Mouse (Mus musculus) forebrain, embryonic 10.5 days (tissue): ENCODE measurements around the gene Clmp. TPM values are rescaled to one million over a fixed set of nuclear protein-coding genes. Genes with fewer than 3 reads are reported as not detected.

Experiments
- DNase-seq: peaks from one replicate; pipeline ENCODE4 v3.0.0-alpha.2; 2017; ENCODE audit warnings: low spot score; ENCODE audit errors: extremely low spot score
- H3K27ac ChIP-seq: fragments of 300-500 bp; sonication (generic); 2 replicates; pipeline ENCODE4 v1.5.1; 2016; ENCODE audit warnings: mild to moderate bottlenecking
- H3K27me3 ChIP-seq: fragments of 300-500 bp; sonication (generic); 2 replicates; pipeline ENCODE4 v1.6.1; 2016; ENCODE audit warnings: mild to moderate bottlenecking; ENCODE audit not compliant: poor library complexity, severe bottlenecking
- H3K36me3 ChIP-seq: fragments of 300-500 bp; sonication (generic); replicated peaks from 2 replicates; pipeline ENCODE4 v1.6.1; 2016; ENCODE audit warnings: mild to moderate bottlenecking, moderate library complexity
- H3K4me1 ChIP-seq: fragments of 300-500 bp; sonication (generic); 2 replicates; pipeline ENCODE4 v1.6.1; 2016
- H3K4me3 ChIP-seq: fragments of 300-500 bp; sonication (generic); 2 replicates; pipeline ENCODE4 v1.5.1; 2016; ENCODE audit warnings: mild to moderate bottlenecking, moderate library complexity
- H3K9me3 ChIP-seq: fragments of 300-500 bp; sonication (generic); 2 replicates; pipeline ENCODE4 v1.6.1; 2016; ENCODE audit warnings: mild to moderate bottlenecking, moderate library complexity
- whole genome bisulfite sequencing: fragments of 180-500 bp; shearing (Covaris S2); methylation state at CpG from one replicate; pipeline ENCODE4 v1.1.7; 2016; 5-methylcytosine and 5-hydroxymethylcytosine counted together
- polyA plus RNA-seq: library from polyadenylated mRNA; unstranded; fragments of >200 nt; fragmentation: Nextera tagmentation; extraction: Ambion mirVana; gene quantifications from 2 replicates; pipeline ENCODE4 v1.2.1, GENCODE M21; 2016

Gene Clmp
- polyA plus RNA-seq, 1 experiment from 2014 or later = 15.4 TPM

DNA sequence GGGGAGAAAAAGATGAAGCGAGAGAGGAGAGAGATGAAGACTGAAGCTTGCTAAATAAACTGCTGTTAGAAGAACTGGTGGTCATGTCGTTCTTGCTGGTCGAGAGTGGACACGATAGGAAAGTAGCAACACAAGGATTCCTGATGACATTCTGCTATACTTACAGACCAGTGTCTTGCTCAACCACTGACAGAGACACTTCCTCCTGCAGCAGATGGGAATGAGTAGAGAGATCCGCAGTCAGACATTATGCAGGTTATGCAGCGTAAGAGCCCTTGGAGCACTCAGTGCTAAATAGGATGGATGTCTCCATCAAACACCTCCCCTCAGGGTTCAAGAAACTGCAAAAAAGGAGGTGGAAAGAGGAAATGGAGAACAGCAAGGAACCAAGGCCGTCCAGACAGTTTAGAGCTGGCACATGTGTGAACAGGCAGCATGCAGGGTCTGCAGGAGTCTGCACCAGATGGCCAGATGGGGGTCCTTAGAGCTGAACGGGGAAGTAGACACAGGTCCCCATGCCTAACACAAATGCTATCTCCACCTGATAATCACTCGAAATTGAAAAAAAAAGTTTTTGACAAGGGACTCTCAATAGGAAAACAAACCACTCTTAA is 19.5 kb upstream of the Clmp start:
- Histone ChIP-seq H3K27ac (no peak overlapping the region), H3K36me3 (no peaks in the 10 kb centered on the region), H3K27me3 (no peaks in the 10 kb centered on the region), H3K4me1 (peaks cover 2% of the 10 kb centered on the region), H3K9me3 (0 out of 2 replicates have a peak, but pooled peaks cover 4% of the 10 kb centered on the region), H3K4me3 (no peak overlapping the region)
- WGBS = 86% methylated on average over 9 of the region's 9 CpGs
- no peak for DNase-seq

DNA sequence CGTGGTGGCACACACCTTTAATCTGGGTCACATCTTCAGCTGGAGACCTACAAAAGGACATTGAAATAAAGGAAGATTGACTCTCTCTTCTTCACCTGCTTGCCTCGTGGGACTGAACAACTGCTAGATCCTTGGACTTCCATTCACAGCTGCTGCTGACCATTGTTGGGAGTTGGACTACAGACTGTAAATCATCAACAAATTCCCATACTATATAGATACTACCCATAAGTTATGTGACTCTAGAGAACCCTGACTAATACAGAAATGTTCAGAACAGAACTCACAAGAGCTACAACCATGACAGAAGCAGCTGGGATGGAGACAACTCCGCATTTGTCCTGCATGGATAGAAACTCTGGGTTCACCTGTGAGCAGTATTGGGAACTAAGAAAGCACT is 15.4 kb upstream of the Clmp start, which contains the start of gene Gm21915:
Gene Gm21915 (plus strand): TSS at position 301 of the 400 bp plus-strand sequence.
- H3K27me3 ChIP-seq = no peaks in the 10 kb centered on the region
- H3K9me3 ChIP-seq = no peaks in the 10 kb centered on the region
- DNase-seq = no peak
- WGBS = 88% methylated on average over 3 of the region's 3 CpGs
- H3K36me3 ChIP-seq = no peaks in the 10 kb centered on the region
- peaks cover 13% of the 10 kb centered on the region for H3K4me1 ChIP-seq
- H3K4me3 ChIP-seq = no peak within 1 kb of the TSS
- peak within 1 kb of the TSS; percentile 36; the same call in 1 of the 2 replicates for H3K27ac ChIP-seq

DNA sequence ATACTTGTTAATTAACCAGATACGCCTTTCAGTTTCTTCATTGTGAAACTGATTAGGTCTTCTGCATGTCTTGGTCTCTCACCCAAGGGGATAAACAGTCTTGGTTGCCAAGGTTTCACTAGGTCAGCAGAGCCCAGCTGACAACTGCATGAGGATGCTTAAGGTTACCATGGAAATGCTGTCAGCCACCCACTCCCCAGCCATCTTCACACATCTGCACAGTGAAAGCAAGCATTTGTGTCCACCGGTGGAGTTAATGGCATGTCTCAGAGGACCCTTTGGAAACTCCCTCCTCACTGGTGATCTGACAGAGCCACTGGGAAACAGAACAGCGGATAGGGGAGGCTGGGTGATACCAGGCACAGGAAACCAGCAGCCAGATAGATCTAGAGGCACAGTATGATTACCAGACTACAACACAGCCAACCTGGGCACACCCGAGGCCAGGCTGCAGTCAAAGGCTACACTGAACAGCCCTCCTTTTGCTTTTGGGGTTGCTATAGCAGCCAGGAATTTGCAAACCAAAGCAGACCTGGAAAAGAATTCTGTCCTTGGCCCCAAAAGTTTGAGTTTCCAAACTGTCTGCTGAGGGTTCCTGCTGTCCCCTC is 14.3 kb upstream of the Clmp start:
- no peaks in the 10 kb centered on the region for H3K9me3 ChIP-seq
- peaks cover 13% of the 10 kb centered on the region for H3K4me1 ChIP-seq
- H3K27me3 ChIP-seq = no peaks in the 10 kb centered on the region
- no peak overlapping the region for H3K4me3 ChIP-seq
- whole genome bisulfite sequencing = 59% methylated on average over 4 of the region's 4 CpGs
- no peak for DNase-seq
- no peaks in the 10 kb centered on the region for H3K36me3 ChIP-seq
- H3K27ac ChIP-seq = peak overlapping the region; percentile 36; the same call in 1 of the 2 replicates

DNA sequence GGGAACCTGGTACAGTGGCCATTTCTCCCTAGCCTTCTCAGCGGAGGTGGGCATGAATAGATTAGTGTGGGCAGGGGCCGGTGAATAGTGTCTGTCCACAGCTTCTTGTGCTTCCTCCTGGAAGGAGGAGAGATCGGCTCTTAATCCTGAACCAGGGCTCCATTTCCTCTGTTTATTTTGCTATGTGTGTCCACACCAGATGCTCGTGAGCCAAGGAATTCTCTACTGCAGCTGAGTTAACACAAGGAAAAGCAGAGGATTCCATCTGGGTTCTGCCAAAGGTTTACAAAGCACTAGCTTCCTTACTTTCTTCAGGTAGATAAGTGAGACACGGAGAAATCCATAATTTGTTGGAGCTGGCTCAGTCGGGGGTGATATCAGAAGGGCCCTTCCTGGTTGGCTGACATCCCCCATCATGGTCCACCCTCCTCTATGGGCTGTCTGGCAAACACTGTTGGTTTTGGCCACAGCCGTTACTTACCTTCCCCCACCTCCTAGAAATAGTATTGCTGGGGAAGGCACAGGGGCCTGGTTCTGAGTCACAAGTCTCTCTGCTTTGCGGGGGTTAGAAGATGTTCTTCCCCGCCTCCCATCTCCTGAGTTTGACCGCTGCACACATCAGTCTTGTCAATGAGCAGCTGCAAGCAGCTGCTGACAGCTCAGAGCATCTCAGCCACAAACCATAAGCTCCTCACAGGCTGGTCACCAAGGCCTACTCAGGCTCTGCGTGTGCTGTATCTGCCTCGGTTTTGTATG is 10.4 kb upstream of the Clmp start:
- no peak overlapping the region for H3K27ac ChIP-seq

DNA sequence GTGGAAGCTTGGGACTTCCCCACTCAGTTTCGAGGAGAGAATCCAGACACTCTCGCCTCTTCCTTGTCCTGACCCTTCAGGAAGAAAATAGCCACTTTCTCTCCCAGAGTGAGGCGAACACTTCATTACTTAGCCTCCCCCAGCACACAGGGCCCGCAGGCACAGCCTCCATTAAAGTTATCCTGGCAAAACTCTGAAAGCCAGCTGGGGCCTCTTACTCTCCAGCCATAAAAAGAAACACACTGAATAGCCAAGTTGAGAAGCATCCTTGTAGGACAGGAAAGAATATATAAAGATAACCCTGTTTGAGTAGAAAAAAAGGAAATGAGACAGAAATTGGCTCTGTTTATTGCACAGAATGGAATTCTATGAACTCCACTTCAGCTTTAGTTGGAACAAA is 7.1 kb upstream of the Clmp start:
- H3K4me3 ChIP-seq = no peak overlapping the region
- no peak for DNase-seq
- no peaks in the 10 kb centered on the region for H3K27me3 ChIP-seq
- 85% methylated on average over 4 of the region's 4 CpGs for WGBS
- no peak overlapping the region for H3K27ac ChIP-seq
- no peaks in the 10 kb centered on the region for H3K4me1 ChIP-seq
- H3K9me3 ChIP-seq = no peaks in the 10 kb centered on the region
- H3K36me3 ChIP-seq = no peaks in the 10 kb centered on the region

More for the DNA sequence above, 10.4 kb upstream of the Clmp start:
- Histone ChIP-seq H3K36me3 (no peaks in the 10 kb centered on the region), H3K4me1 (peaks cover 13% of the 10 kb centered on the region), H3K4me3 (no peak overlapping the region), H3K27me3 (no peaks in the 10 kb centered on the region), H3K9me3 (no peaks in the 10 kb centered on the region)
- no peak for DNase-seq
- 84% methylated on average over 12 of the region's 12 CpGs for WGBS

DNA sequence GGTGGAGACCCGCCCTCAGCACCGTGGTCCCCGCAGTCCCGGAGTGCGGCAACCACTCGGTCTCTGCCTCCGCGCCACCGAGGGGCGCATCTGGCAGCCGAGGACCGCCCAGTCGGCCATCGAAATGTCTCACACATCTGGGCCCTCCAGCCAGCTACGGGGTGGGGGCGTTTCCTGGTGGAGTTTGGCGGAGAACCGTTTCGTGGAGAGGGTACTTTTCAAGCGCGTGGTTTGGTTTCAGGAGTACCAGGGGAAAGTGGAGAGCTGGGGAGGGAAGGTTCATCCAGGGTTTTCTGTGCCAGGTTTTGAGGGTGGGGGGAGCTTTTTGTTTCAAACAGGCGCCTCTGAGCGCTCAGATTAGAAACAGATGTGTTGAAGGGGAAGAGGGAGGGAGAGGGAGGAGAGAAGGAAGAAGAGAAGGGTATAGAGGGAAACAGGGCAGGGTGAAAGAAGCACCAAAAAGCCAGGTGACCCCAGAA is 698 bp downstream of the Clmp start:
- under 1% methylated on average over 23 of the region's 23 CpGs for WGBS
- peak; percentile 54 for DNase-seq
- Histone ChIP-seq H3K4me3 (peak overlapping the region; percentile 81), H3K4me1 (peaks cover 29% of the 10 kb centered on the region), H3K9me3 (no peaks in the 10 kb centered on the region), H3K27ac (peak overlapping the region; percentile 92), H3K36me3 (no peaks in the 10 kb centered on the region), H3K27me3 (peaks cover 48% of the 10 kb centered on the region)

DNA sequence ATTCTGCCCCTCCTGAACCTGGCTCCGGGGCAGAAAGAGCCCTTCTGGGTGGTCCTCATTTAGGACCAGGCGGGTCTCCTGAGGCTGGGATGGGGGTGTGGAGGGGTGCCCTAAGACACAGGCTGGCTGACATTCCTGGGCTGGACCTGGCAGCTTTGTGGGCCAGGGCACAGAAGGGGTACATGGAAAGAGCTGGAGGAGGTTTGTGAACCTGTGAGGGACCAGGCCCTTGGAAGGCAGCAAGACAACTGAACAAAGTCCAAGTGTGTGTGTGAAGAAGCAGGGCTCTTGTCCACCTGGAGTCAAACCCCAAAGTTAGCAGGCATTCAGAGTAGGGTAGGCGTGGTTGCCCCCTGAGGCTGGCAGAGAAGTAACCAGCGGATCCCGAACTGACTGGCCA is 1.3 kb downstream of the Clmp start:
- H3K27ac ChIP-seq = peak overlapping the region; percentile 92
- WGBS = 28% methylated on average over 5 of the region's 5 CpGs
- no peak for DNase-seq
- no peaks in the 10 kb centered on the region for H3K36me3 ChIP-seq
- peaks cover 48% of the 10 kb centered on the region for H3K27me3 ChIP-seq
- H3K4me1 ChIP-seq = peaks cover 31% of the 10 kb centered on the region
- no peaks in the 10 kb centered on the region for H3K9me3 ChIP-seq
- peak overlapping the region; percentile 81 for H3K4me3 ChIP-seq

DNA sequence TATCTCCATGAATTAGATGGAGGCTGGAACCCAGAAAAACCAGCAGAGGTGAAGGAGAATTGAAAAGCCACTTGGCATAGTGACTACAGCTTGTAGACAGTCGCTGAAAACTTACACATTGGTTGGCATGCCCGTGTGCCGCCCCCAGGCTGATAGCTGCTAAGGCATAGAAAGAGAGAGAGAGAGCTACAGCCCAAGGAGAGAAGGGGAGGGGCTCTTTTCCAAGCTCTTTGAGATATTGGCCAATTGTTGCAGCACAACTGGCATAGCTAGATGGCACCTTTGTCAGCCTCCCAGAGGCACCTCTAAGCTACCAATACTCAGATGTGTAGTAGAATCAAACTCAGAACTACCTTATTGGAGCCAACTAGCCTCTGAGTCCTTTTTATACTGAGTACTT is 1.8 kb downstream of the Clmp start:
- DNase-seq = no peak
- Histone ChIP-seq H3K9me3 (no peaks in the 10 kb centered on the region), H3K36me3 (no peaks in the 10 kb centered on the region), H3K4me3 (peak overlapping the region; percentile 81), H3K4me1 (peaks cover 36% of the 10 kb centered on the region), H3K27me3 (peaks cover 48% of the 10 kb centered on the region), H3K27ac (peak overlapping the region; percentile 92; the same call in 1 of the 2 replicates)
- WGBS = 57% methylated on average over 3 of the region's 3 CpGs

DNA sequence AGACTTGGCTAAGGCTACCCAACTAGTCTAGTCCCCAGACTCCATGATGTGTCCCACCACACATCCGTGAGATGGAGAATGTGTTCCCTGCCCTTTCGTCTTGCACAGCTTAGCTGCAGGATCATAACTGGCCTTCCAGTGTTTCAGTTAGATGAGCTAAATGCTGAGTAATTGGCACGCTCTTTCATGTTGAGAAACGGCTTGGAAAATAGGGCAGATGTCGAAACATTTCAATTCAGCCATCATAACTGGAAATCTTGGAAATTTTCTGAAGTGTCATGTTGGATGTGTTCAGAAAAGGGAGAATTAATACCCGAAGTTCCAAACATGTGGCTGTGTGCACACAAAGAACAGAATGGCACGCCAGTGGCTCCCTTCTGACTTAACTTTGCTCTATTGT is 4.7 kb downstream of the Clmp start:
- peaks cover 31% of the 10 kb centered on the region for H3K27me3 ChIP-seq
- no peaks in the 10 kb centered on the region for H3K9me3 ChIP-seq
- no peak overlapping the region for H3K4me3 ChIP-seq
- H3K4me1 ChIP-seq = peaks cover 56% of the 10 kb centered on the region
- 91% methylated on average over 7 of the region's 7 CpGs for WGBS
- no peak for DNase-seq
- H3K36me3 ChIP-seq = no peaks in the 10 kb centered on the region
- no peak overlapping the region for H3K27ac ChIP-seq

DNA sequence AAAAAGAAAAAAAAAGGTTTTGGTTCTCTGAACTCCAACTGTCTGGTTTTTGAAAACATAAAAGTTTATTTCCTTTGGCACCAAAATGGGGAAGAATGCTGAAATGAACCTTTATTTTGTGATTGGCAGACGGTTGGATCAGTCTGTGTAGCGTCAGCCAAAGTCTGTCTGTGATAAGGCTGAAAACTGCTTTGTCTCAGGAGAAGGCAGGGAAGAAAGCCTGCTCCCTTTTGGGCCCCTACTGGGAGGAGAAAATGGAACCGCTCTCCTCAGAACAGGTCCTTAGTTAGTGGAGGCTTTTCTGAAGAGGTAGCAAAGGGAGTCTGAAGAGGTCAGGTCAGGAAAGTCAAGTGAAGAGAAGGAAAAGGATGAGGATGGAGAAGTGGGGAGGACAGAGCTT is 7.3 kb downstream of the Clmp start:
- Histone ChIP-seq H3K27ac (no peak overlapping the region; the same call in 1 of the 2 replicates), H3K4me3 (no peak overlapping the region), H3K36me3 (no peaks in the 10 kb centered on the region), H3K4me1 (peaks cover 33% of the 10 kb centered on the region), H3K27me3 (peaks cover 6% of the 10 kb centered on the region), H3K9me3 (no peaks in the 10 kb centered on the region)
- 37% methylated on average over 3 of the region's 3 CpGs for WGBS
- no peak for DNase-seq

DNA sequence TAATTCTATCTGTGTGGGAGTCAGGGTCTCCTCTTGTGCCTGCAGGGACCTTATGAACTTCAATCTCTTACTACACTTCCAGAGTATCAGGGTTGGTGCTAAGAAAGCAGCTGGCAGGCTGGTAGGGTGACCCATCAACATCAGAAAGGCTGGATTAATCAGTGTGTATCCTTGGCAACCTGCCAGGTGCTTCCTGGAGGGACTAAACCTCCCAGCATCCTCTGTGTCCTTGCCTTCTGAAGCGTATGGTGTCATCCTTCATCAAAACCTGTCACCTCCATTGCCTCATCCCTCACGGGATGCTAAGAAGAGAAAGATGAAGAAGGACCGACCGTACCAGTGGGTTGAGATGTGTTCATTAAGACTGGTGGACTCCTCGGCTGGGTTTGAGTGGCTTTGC is 8.0 kb downstream of the Clmp start:
- Histone ChIP-seq H3K27ac (no peak overlapping the region), H3K36me3 (no peaks in the 10 kb centered on the region), H3K4me1 (peaks cover 33% of the 10 kb centered on the region), H3K9me3 (no peaks in the 10 kb centered on the region), H3K4me3 (no peak overlapping the region), H3K27me3 (no peaks in the 10 kb centered on the region)
- 86% methylated on average over 5 of the region's 5 CpGs for WGBS
- no peak for DNase-seq

DNA sequence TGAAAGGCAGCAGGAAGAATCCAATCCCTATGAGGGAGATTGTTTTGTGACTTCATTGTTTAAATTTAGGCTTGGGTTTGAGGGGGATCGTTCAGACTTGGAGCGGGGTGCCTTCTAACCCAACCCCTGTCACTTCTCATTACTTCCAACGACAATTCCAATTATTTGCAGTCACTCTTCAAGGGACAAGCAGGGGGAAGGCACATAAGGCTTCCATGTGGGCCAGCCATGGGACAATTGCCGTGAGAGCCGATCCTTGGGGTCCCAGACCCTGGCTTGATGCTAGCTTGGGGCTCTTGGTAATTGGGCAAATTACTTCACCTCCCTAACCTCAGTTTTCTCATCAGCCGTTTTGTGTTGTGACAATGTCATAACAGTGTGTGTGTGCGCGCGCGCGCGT is 8.5 kb downstream of the Clmp start:
- H3K27me3 ChIP-seq = no peaks in the 10 kb centered on the region
- no peak for DNase-seq
- no peaks in the 10 kb centered on the region for H3K9me3 ChIP-seq
- no peak overlapping the region for H3K4me3 ChIP-seq
- no peak overlapping the region for H3K27ac ChIP-seq
- H3K36me3 ChIP-seq = no peaks in the 10 kb centered on the region
- H3K4me1 ChIP-seq = peaks cover 33% of the 10 kb centered on the region
- 84% methylated on average over 12 of the region's 12 CpGs for WGBS

DNA sequence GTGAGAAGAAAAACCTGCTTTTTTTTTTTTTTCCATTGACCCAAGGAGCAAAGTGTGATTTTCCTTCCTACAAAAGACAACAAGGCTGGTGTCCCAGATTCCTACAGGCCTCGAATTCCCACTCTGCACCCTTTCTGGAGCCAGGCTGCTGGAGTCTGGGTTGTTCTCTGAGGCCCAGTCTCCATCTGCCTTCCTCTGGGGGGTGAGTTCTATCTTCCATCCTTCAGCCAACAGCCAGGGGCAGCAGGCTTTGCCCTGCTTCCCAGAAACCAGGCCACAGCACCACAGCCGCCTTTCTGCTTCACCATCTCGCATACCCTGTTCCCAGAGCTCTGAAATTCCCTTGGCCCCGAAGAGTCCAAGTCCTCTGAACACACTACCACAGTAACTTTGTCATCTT is 10.3 kb downstream of the Clmp start:
- no peaks in the 10 kb centered on the region for H3K27me3 ChIP-seq
- H3K27ac ChIP-seq = no peak overlapping the region; the same call in 1 of the 2 replicates
- no peak for DNase-seq
- 91% methylated on average over 4 of the region's 4 CpGs for WGBS
- H3K9me3 ChIP-seq = no peaks in the 10 kb centered on the region
- H3K36me3 ChIP-seq = no peaks in the 10 kb centered on the region
- H3K4me1 ChIP-seq = peaks cover 33% of the 10 kb centered on the region
- no peak overlapping the region for H3K4me3 ChIP-seq
